Mouse (Mus musculus) kidney, adult 9 months (tissue): ENCODE results near the gene Exoc3l4.

Experiments used
- DNase-seq: peaks from one replicate; pipeline ENCODE4 v3.0.0; 2022

Exoc3l4 gene

GRCm38 (mm10) chr12:111454021-111454420 lies 37.2 kb downstream of the Exoc3l4 start:
- no peak for DNase-seq

DNA sequence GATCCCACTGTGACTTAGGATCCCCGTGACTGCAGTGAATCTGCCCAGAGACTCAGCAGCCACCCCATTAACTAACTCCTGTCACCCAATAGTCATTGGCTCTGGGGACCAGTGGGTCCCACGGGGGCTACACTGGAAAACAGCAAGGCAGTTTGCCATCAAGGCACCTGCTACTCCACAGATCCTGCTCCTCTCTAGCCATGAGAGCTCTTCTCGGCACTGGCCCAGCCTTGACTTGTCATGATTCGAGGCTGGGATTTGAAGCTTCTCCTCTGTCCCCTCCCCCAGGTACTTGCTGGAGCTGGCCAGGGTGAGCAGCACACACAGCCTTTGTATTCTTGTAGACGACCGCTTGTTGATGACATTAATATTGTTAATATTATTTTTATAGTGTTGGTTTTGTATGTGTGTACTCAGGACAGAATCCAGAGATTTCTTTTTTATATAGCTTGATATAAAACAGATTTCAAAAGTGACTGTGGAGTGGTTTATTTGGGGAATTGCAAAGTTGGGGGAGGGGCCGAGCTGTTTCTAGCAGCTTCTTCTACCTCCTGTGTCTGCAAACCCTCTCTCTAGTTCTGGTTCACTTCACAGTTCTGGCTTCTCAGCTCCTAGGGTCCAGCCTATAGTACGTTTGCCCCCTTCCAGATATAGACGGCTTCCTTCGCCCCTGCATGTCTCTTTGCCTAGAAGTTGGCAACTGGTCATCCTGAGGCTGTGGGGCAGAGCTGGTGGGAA lies 37.9 kb downstream of the Exoc3l4 start:
- DNase-seq: no peak

- DNase-seq: no peak
Measured at GRCm38 (mm10) chr12:111455311-111455846, 38.6 kb downstream of the Exoc3l4 start.

GRCm38 (mm10) chr12:111455860-111456259 lies 39.0 kb downstream of the Exoc3l4 start:
- no peak for DNase-seq

- DNase-seq: no peak
Measured at GRCm38 (mm10) chr12:111457742-111458141, 40.9 kb downstream of the Exoc3l4 start.

- no peak for DNase-seq
Measured at GRCm38 (mm10) chr12:111463570-111463969, 46.8 kb downstream of the Exoc3l4 start.

GRCm38 (mm10) chr12:111466369-111466768 lies 49.6 kb downstream of the Exoc3l4 start:
- no peak for DNase-seq

DNA sequence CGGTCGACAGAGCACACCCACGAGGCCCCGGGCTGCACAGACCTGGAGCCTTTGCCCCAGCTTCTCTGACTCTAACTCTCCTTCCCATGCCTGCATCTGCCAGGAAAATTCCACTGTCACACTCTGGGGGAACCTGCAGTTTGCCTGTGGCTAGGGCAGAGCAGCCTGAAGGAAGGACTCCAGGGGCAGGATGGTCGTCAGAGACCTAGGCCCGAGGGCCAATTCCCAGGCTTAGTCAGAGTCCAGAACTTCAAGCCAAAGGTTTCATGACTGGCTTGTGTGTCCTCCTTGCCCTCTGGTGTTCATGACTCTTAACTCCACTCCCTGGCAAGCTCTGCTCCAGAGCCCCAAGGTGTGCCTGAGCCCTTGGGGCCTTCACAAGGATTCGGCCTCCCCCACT lies 51.4 kb downstream of the Exoc3l4 start:
- DNase-seq: no peak

DNA sequence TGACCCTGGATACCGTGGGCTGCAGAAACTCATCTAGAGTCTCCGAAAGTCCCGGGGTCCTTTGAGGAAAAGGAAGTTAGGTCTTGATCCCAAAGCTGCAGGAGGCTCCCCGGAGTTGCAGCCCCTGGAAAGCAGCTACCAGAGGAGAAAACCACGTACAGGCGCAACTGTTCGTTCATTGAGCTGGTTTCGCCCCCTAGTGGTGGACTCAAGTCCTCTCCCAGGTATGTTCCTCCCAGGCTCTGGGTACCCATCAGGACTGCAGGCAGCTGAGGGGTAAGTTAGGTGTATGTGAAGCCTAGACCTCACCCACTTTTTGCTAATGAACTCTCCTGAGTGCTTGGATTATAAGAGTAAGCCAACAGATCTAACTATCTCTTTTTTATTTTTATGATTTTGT lies 52.7 kb downstream of the Exoc3l4 start:
- peak; percentile 75 for DNase-seq

GRCm38 (mm10) chr12:111471119-111471518 lies 54.3 kb downstream of the Exoc3l4 start:
- DNase-seq: no peak

GRCm38 (mm10) chr12:111471721-111472120 lies 54.9 kb downstream of the Exoc3l4 start:
- DNase-seq: no peak

DNA sequence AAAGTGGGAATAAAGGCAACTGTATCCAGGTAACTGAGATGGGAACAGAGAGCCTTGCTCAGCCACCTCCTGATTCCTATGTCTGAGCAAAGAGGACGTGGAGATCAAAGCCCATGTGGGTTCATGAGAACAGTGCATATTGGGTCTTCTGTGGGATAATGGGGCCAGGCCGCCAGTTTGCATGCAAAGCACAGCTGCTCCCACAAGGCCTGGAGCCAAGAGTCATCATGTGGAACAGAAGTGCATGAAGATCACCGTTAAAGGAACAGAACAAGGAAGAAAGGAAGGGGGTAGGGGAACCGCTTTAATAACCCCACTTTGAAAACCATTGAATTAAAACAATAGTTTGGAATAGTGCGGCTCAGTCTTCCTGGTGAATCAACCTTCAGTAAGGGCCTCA lies 56.1 kb downstream of the Exoc3l4 start:
- peak; percentile 36 for DNase-seq

GRCm38 (mm10) chr12:111474384-111474783 lies 57.6 kb downstream of the Exoc3l4 start:
- DNase-seq: no peak

DNA sequence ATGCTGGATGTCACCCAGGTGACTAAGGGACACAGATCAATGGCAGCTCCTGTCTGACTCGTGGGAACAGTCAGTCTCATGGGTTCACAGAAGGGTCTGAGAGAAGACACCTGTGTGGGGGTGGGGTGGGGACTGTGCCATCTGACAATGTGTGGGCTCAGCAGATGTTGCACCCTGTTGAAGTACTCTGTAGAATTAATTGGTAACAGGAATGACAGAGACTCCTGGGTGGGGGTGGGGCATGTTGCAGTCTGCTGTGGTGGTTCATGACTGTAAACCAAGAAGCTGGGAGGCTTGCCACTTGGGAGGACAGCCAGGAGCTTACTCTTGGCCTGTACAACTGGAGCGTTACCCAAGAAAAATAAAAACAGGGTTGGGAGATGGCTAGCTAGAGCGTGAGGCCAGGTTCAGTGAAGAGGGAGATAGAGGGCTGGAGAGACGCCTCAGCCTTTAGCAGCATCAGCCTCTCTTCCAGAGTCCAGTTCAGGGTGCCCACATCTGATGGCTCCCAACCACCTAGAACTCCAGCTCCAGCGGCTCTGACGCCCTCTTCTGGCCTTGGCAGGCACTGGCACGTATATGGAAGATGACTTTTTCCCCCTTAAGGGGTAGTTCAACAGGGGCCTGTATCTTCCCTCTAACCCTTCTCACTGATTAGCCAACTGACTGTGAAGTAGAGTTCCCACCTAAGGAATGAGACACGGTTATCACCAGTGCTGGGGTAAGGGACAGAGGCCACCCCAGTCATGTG lies 58.3 kb downstream of the Exoc3l4 start:
- DNase-seq: peak; percentile 75

DNA sequence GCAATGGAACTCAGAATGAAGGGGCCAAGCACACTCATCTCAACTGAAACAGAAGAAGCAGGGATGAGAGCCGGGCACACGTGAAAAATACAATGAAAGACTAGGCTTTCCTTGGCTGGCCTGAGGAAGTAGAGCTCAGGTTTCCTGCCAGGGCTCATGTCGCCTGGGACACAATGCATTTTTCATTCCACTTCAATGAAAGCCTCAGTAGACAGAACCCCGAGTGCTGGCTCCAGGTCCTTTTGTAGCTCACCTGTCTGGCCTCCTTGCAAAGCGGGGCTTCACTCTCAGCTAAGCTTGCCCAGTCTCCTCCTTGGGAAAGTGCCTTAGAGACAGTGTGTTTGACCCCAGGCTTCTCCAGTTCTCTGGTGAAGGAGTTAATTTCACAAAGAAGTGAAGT lies 62.1 kb downstream of the Exoc3l4 start:
- no peak for DNase-seq

- peak; percentile 57 for DNase-seq
Measured at GRCm38 (mm10) chr12:111479917-111480316, 63.1 kb downstream of the Exoc3l4 start.
